Mouse (Mus musculus) C2C12 (cell line): Measurements from ENCODE around the gene Ppp2r3a.

ENCODE experiments used
- CTCF ChIP-seq: IDR thresholded peaks from one replicate; pipeline ENCODE4 v1.5.1; 2011; ENCODE audit not compliant: control insufficient read depth, insufficient read depth, insufficient read length
- MAX ChIP-seq: IDR thresholded peaks from one replicate; pipeline ENCODE4 v1.6.1; 2011; ENCODE audit warnings: mild to moderate bottlenecking, control low read depth

DNA sequence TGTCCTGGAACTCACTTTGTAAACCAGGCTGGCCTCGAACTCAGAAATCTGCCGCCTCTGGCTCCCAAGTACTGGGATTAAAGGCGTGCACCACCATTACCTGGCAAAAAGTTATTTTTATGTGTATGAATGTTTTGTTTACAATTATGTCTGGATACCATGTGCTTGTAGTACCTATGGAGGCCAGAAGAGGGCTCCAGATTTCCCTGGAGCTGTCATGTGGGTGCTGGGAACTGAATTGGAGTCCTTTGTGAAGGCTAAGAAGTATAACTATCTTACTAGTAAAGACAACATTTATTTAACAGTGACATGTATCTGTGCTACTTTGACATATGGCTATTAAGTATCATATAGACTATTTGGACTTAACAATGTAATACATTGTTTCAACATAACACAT, 181.8 kb downstream of the Ppp2r3a start:
- no peak for TF ChIP-seq MAX
- TF ChIP-seq CTCF: no peak
